Mouse (Mus musculus) embryo, embryonic 9.5 days (tissue): ENCODE results near the gene Prrc2b.

ENCODE experiments used
- DNase-seq: peaks from one replicate; pipeline ENCODE4 v3.0.0-alpha.2; 2017; ENCODE audit errors: extremely low spot score

The Prrc2b gene

GRCm38 (mm10) chr2:32187019-32187551 lies 36.2 kb downstream of the Prrc2b start:
- DNase-seq = no peak

GRCm38 (mm10) chr2:32187649-32188048 lies 36.8 kb downstream of the Prrc2b start:
- DNase-seq = no peak

DNA sequence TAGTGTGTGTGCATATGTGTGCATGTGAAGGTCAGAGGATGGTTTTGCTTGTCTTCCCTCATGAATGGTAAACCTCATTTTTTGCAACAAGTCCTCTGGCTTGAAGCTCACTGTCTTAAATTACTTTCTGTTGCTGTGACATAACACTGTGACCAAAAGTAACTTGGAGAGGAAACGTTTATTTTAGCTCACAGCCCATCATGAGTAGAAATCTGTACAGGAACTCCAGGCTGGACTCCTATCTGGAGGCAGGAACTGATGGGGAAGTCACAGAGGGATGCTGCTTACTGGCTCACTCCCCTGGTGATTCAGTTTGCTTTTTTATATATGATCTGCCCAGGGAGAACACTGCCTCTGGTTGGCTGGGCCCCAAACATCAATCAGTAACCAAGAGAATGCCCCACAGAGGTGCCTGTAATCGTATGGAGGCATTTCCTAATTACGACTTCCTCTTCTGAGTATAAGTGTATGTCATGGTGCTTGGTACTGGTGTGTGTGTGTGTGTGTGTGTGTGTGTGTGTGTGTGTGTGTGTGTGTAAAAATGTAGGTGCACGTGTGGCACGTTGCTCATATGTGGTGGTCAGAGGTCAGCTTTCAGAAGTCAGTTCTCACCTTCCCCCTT lies 38.3 kb downstream of the Prrc2b start:
- DNase-seq = no peak

- DNase-seq = no peak
These were observed 39.7 kb downstream of the Prrc2b start for GRCm38 (mm10) chr2:32190620-32191019.

DNA sequence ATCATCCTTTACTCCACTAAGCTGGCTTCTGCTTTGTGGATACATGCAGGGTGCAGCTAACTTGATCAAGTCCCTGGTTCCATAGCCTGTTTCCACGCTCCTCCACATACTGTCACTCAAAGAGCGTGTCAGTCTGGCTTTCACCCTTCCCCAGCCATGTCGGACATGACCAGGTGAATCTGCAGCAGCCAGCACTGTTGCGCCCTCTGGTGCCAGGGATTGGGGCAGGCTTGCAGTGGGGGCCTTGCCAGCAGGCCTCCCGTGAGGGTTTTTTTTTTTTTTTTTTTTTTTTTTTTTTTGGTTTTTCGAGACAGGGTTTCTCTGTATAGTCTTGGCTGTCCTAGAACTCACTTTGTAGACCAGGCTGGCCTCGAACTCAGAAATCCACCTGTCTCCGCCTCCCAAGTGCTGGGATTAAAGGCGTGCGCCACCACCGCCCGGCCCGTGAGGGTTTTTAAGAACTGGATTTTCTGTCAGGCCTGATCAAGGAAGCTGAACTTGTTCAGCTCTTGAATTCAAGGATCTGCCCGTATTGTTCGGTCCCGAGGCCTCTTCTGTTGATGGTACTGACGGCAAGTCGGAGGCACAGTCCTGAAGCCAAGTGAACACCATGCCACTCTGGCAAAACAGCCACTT lies 41.1 kb downstream of the Prrc2b start:
- peak; percentile 48 for DNase-seq

DNA sequence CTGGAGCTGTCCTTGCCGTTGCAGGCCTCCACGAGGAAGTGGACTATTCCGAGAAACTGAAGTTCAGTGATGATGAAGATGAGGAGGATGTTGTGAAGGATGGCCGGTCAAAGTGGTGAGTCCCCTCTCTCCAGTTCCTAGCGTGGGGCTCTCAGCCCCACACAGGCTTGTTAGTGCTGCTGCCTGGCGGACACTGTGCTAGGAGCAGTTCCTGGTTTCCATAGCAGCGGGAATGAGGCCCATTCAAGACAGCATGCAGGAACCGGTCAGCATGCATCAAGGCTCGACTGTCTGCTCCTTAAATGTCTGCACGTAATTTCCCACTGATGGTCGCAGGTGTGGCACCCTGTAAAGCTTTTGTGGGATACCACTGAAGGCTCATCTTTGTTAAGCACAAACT lies 48.1 kb downstream of the Prrc2b start:
- DNase-seq = no peak

DNA sequence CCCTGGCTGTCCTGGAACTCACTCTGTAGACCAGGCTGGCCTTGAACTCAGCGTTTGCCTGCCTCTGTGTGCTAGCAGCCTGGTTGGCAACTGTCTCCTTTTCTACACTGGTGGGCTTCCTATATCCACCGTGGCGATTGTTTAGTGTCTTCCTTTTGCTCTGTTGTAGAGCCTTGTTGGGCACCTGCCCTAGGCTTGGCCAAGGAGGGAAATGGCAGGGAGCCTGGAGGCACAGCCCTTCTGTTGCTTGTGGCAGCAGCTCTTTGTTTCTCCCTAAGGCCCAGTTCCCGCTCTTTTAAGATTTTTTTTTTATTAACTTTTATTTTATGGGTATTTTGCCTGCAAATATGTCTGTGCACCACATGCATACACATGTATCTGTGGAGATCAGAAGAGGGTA lies 49.2 kb downstream of the Prrc2b start:
- no peak for DNase-seq

- no peak for DNase-seq
These were observed 49.8 kb downstream of the Prrc2b start for GRCm38 (mm10) chr2:32200712-32201111.

- DNase-seq = no peak
These were observed 50.6 kb downstream of the Prrc2b start for GRCm38 (mm10) chr2:32201527-32201926.

- DNase-seq = no peak
These were observed 53.0 kb downstream of the Prrc2b start for GRCm38 (mm10) chr2:32203853-32204252.

- DNase-seq = no peak
These were observed 56.8 kb downstream of the Prrc2b start for GRCm38 (mm10) chr2:32207682-32208081.

DNA sequence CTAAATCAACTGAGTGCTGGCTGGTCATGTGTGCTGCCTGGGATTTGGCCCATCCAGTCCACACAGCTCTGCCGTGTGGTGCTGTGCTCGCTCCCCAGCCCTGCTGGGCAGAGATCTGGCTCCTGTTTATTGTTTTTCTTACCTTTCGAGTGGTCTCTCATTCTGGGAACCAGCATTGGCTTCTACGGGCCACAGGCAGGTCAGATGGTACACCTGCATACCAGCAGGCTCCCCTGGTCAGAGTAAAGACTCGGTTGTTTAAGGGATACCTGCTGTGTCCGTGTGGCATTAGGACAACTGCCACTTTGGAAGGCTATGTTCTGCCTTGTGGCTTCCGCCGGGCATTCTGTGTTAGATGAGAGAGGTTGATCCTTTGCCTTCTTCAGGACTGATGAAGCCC lies 60.8 kb downstream of the Prrc2b start:
- no peak for DNase-seq

GRCm38 (mm10) chr2:32213000-32213399 lies 62.1 kb downstream of the Prrc2b start:
- DNase-seq = no peak

DNA sequence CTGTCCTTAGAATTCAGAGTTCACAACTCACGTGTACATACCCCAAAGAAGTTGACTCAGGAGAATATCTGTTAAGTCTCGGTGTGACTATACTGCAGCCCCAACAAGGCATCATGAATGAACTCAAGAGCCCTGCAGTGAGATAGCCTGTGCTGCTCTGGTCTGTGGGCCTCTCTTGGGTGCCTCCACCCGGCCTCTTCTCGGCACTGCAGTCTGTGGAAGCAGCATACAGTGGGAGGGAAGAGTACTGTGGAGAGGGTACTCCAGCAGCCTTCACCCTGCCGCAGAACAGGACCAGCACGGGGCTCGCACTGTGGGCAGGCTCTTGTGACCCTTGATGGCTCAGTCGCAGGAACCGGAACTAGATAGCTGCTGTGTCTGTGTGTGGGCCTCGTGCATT lies 64.7 kb downstream of the Prrc2b start:
- DNase-seq = no peak

DNA sequence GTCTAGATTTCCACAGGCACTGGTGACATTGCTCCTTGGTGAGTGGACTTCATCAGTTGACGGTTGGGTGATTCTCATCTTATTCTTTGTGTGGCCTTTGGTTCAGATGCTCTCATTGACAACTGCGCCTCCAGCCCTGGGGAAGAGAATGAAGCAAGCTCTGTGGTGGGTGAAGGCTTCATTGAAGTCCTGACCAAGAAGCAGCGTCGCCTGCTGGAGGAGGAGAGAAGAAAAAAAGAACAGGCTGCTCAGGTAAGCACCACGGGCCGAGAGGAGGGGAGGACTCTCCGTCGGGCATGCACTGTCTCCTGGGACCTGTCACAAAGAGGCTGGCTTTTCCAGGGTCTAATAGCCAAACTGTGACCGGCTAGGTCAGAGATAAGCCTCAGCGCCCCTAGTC lies 65.6 kb downstream of the Prrc2b start:
- no peak for DNase-seq

GRCm38 (mm10) chr2:32217656-32218055 lies 66.8 kb downstream of the Prrc2b start:
- no peak for DNase-seq

GRCm38 (mm10) chr2:32218113-32218512 lies 67.2 kb downstream of the Prrc2b start:
- no peak for DNase-seq

DNA sequence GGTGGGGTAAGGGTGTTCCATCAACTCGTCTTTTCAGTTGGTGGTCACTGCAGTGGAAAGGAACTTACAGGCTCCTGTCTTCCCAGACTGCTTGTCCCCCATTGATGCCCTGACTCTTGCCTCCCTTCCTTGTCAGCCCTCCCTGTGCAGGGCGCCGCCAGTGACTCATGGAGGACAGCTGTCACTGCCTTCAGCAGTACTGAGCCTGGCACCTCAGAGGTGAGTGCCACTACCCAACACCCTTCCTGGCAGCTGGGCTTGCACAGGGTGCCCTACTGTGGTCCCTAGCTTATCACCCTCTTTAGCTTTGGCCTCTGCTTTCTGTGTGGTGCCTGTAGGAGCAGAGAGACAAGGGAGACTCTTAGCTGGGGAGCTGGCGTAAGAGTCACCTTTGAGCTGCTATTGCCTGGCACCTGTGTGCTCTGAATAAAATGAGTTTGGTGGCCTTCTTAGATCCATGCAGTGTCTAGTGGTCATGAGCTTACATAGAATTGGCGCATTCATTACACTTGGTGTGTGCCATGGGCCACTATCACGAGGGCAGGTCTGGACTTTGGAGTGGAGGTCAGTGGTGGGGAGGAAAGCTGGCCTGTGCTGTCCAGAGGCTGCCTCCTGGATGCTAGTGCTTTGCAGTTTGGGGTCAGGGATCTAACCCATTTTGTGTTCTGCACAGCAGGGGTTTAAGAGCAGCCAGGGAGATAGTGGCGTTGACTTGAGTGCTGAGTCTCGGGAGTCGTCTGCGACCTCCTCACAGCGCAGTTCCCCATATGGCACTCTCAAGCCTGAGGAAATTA lies 67.9 kb downstream of the Prrc2b start:
- no peak for DNase-seq

- no peak for DNase-seq
These were observed 68.6 kb downstream of the Prrc2b start for GRCm38 (mm10) chr2:32219501-32219900.

- DNase-seq = no peak
These were observed 69.1 kb downstream of the Prrc2b start for GRCm38 (mm10) chr2:32220021-32220420.

DNA sequence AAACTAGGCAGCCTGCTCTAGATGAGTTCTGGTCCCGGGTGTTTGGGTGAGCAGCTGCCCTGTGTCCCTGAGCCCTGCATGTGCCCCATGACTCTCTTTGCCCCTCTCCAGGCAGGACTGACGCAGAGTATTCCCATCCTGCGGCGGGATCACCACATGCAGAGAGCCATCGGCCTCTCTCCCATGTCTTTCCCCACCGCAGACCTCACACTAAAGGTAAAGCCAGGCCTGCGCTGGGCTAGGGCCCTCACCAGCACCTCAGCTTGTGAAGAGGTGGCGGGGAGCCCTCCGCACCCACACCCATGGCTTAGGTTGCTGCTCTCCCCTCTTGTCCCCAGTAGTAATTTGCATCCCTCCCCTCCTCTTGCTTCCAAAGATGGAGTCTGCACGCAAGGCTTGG lies 70.1 kb downstream of the Prrc2b start:
- no peak for DNase-seq

DNA sequence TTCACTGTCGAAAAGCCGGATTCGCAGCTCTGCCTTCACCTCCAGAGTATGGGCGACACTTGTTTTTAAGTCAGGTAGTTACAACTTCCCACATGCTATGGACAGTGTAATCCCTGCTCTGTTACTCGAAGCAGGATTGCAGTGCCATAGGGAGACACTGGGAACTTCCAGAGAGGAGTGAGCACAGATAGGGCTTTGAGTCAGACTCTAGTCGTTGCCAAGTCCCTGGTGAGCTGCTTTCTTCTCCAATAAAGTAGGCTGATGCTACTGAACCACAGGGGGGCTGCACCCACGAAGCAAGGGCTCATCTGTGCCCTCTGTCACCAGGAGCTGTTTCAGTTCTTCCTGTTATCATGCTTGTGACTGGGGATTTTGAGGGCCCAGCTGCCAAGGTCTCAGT lies 70.7 kb downstream of the Prrc2b start:
- no peak for DNase-seq

GRCm38 (mm10) chr2:32222057-32222456 lies 71.2 kb downstream of the Prrc2b start:
- no peak for DNase-seq
